Mouse (Mus musculus) CD4-positive, CD25-positive, alpha-beta regulatory T cell, adult 2 months (primary cell): ENCODE measurements at regions not wholly inside any gene's neighbourhood (a gene's known extent, or its start where the extent isn't known, plus 50 kb on each side); places are given as distances from the start of the nearest gene placed in this dataset.
"Not testable (repeated sequence)": the region's sequence is repeated elsewhere in the genome, so short reads cannot be mapped to it uniquely, and the experiment has no call there.

Source experiments
- DNase-seq: peaks from one replicate; pipeline ENCODE4 v3.0.0-alpha.2; 2012; ENCODE audit warnings: low read depth, low spot score

GRCm38 (mm10) chr13:57055409-57056195, 159.8 kb upstream of the Trpc7 start:
- no peak for DNase-seq

- no peak for DNase-seq
Measured at GRCm38 (mm10) chr13:57053361-57053760, 157.6 kb upstream of the Trpc7 start.

- DNase-seq: not testable (repeated sequence)
Measured at GRCm38 (mm10) chr13:57046130-57046529, 150.3 kb upstream of the Trpc7 start.

DNA sequence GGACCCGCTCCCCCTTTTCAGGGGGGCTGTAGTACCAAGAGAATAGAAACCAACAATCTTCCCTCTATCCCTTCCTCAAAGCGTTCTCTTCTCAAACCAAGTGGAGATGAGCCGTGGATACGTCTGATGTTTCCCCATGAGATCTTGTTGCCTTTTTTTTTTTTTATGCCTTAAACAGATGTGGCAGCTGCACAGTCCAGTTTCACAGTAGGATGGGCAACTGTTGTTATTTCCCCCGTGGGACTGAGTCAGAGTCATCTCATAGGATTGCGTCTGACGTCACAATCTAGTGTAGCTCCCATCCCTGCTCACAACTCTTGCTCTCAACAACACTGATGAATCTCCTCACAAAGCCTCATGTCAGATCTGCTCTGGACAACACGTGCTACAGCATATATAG, 148.7 kb upstream of the Trpc7 start:
- DNase-seq: no peak

GRCm38 (mm10) chr13:57043316-57043974, 147.7 kb upstream of the Trpc7 start:
- DNase-seq: no peak

DNA sequence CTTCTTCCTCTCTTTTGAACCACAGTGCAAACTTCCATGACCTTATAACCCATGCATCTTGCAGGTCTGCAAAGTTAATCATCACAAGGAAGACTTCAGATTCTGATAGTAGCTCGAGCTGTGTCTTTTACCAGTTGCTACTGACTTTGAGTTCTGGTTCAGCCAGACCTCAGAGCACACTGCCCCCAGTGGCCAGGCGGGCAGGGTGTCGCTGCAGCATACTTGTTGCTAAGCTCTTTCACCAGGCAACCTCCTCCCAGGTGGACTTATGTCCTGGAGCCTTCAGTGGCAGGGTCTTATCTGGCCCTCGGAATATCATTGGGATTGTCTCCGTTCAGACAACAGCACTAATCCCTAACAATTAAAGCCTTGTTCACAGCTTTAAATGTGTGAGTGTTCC, 146.7 kb upstream of the Trpc7 start:
- DNase-seq: no peak

GRCm38 (mm10) chr13:57032871-57033270, 137.1 kb upstream of the Trpc7 start:
- DNase-seq: no peak

DNA sequence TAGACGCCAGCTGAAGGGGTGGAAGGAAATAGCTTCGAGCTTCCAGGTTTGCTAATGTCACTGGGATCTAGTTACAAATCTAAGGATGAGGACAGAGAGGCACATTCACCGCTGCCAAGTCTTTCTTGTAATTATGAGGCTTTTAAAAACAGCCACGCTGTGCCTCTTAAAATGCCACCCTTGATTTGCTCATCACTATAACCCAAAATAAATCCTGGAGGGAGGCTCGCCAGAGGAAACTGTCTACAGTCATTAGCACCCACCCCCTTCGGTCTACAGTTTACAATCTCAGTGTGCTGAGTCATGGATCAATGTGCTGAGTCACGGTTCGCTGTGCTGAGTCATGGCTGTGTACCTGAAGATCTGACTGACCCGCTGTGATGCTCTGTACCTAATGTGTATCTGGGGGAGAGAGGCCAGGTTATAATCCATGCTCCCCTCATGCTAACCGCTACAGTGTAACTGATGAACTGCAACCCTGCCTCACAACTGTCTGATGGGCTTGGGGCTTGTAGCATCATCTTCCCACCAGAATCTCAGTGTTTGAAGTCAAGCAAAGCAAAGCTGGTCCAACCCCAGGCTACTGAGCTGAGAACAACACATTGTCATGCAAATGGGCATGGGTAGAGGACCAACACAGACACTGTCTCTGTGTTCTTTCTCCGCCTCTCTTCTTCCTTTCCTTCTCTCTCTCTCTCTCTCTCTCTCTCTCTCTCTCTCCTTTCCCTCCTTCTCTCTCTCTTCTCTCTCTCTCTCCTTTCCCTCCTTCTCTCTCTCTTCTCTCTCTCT, 122.0 kb upstream of the Trpc7 start:
- DNase-seq: no peak

DNA sequence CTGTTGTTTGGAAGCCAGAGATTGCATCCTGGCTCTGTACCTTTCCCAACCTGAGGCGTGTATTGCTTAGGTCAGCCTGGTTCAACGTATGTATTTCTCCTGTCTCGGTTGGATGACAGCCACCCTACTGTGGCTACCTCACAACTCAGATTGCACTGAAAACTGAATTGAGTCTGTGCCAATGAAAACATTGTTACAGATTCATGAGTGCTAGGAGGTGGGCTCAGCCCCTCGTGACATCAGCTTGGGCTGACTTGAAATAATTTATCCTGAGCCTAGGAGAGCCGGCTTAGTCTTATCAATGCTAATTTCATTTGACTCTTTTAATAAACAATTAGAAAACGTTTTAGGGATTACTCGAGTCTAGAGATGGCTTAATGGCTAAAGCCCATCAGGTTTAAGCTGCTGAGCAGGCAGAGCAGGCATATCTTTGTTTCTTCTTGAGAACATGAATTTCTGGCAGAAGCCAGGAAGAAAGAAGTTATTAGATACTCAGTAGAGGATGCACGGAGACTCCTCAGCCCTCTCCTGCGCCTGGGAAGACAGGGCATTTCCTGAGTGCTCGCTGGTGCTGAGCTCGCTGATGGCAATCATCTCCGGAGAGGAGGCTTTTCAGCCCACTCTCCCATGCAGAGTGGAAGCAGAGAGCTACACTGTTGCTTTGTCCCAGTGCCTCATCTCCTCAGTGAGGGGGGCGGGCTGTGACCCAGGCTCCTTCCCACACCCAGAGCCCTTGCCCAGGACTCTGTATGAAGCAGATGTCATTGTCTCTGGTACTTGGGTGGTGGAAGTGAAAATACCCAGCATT, 120.9 kb upstream of the Trpc7 start:
- no peak for DNase-seq

DNA sequence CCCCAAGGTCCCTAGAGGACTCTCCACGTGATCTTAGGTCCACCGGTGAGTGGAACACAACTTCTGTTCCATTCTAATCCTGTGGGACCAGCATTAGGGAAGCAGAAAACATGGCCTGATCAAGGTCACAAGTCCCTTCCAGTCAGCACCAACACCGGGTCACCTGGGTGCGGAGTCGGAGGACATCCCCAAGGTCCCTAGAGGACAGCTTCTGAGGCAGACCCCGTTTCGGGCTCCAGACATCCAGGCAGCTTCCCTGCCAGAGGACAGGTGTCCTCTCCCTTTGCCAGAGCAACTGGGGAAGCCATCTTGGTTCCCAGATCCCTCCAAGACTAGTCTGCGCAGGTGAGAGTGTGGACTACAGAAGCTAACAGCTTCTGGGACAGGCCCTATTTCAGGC, 111.4 kb upstream of the Trpc7 start:
- DNase-seq: not testable (repeated sequence)

DNA sequence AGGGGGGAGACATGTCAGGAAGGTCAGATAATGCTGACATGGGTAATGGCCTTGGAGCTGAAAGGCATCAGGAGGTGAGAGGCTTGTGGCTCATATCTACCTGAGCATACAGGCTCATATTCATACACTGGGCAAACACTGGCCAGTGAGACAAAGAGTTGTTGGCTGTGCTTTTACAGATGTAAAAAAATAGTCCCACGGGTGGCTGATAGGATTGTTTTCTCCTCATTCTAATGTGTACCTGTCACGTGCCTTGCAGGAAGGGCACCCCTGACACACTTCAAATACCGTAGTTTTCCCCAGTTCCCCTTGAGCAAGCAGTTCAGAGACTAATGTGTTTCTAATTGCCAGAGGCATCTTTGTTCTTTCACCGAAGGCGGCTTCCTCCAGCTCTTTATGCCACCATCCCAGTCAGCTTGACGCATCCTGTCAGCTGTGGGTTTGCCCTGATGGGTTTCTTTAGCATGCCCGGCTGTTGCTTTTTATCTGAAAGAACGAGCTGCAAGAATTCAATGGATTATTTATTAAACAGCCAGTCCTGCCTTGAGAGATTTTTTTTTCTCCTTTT, 107.9 kb upstream of the Trpc7 start:
- DNase-seq: no peak

DNA sequence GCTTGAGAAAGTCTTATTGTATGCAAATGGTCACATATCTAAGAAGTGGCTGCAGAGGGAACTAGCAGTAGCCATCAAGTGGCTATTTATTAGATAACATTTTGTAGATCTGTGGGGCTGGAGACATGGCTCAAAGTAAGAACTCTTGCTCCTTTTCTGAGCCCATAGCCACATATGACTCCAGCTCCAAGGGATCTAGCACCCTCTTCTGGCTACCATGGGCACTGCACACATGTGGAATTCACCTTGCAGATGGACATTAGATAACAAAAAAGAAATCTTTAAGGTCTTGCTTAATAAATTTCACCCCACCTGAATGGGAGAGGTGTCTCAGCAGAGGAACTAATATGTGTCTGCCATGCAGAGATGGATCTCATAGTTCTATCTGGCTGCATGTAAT, 96.2 kb upstream of the Trpc7 start:
- no peak for DNase-seq

DNA sequence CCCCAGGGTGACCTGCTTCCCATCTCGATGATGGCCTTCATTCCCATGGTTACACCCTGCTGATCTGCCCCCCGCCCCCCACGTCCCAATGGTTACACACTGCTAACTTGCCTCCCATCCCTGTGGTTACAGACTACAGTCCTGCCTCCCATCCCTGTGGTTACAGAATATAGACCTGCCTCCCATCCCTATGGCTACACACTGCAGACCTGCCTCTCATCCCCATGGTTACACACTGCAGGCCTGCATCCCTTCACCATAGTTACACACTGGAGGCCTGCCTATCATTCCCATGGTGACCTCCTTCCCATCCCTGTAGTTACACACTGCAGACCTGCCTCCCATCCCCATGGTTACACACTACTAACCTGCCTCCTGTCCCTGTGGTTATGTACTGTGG, 78.3 kb upstream of the Trpc7 start:
- no peak for DNase-seq

- DNase-seq: no peak
Measured at GRCm38 (mm10) chr13:56955358-56955757, 59.6 kb upstream of the Trpc7 start.

DNA sequence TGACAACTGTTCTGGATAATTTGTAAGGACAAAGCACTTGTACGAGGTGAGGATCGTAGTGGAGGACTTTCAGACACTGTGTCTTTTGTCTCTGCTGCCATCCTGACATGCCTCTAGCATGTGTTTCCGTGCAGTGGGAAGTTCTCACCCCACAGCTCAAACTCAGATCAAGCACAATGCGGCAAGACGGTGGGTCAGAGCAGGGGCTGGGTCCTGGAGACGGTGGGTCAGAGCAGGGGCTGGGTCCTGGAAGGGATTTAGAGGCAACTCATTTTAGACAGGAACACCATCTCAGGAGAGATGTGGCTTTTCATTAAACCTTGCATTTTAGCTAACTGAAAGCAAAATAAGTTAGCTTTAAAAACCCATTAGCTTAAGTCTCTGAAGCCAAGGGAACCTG, 52.3 kb upstream of the Trpc7 start:
- DNase-seq: no peak

GRCm38 (mm10) chr13:56947266-56947665, 51.5 kb upstream of the Trpc7 start:
- DNase-seq: no peak
